Mouse (Mus musculus) ES-CJ7 (cell line): ENCODE results near the gene Ntng1.

Experiments
- DNase-seq: peaks from one replicate; pipeline ENCODE4 v3.0.0; 2011; ENCODE audit warnings: low read depth, low spot score

Ntng1 gene

DNA sequence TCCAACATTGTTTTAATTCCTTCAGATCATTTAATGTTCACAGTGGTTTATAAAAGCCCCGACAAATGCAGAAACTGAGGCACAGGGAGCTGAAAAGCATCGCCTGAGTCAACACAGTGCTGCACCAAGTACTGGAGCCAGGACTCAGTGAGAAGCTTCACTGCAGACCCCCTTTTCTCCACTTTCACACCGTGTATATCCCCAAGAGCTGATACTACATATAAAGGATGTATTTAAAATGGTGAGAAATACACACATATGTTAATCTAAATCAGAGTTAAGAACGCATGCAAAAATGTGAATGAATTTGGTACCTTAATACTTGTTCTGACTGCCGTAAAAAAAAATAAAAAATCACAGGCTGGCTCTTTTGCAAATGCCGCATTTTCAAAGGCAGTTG lies 88.4 kb downstream of the Ntng1 start:
- DNase-seq, result no peak

DNA sequence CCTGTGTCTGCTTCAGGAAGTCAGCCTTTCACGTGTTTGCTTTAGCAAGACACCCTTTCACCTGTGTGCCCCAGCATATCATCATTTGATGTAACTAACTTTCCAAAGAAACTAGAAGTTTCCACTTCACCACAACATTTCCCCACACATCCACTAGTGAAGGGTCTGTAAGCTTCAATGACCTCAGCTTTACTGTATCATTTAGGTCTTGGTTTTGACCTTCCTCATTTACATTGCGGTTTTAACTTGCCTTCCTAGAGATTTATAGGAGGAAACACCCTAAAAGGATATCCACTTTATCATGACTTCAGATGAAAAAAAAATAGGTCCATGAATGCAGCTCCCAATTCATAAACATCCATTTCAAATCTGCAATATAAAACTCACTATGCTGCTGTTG lies 89.7 kb downstream of the Ntng1 start:
- no peak for DNase-seq

DNA sequence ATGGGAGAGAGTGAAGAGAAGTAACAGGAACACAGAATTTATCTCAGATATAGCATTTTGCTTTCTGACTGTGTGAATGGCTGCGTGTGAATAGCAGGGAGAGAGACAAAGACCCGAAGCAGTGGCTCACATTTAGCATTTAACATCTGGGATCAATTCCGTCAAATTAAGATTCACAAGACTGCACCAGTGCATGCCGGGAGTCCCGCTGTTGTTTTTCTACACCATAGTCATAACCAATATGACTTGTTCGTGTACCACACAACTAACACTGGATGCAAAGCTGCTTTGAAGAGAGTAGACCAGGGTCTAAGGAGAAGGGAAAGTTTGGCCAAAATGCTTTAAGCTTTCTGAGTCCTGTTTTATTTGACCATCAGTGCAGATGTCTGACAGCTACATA lies 95.7 kb downstream of the Ntng1 start:
- DNase-seq, result no peak

DNA sequence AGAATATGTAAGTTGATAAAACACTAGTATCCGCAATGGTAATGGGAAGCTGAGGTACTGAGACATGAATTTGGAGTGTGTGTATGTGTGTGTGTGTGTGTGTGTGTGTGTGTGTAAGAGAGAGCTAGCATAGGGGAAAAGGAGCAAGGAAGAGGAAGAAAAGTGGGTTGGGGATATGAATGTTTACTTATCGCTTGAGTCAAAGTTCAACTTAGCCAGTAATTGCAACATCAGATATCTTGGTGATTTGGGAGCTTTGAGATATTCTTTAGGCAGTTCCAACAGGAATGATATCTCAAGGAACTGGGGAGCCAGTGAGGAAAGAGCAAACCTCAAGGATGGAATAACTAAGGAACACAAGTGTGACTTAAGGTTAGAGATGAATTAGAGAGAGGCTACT lies 97.1 kb downstream of the Ntng1 start:
- no peak for DNase-seq

DNA sequence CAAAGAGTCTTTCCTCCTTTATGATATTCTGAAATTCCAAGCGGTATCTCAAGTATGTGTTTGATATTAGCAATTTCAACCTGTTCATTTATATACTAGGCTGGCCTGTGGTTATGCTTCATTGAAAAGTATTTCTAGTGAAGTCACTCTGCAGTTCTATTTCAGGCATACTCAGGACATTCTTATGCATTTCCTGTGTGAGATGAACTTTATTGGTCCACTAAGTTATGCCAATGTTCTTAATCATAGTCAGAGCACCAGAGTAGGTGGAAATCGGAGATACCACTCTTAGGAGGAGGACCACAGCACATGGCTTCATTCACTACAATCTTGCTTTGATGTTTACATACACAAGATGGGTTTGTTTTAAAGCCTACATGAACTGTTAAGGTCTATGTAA lies 99.6 kb downstream of the Ntng1 start:
- DNase-seq, result no peak

DNA sequence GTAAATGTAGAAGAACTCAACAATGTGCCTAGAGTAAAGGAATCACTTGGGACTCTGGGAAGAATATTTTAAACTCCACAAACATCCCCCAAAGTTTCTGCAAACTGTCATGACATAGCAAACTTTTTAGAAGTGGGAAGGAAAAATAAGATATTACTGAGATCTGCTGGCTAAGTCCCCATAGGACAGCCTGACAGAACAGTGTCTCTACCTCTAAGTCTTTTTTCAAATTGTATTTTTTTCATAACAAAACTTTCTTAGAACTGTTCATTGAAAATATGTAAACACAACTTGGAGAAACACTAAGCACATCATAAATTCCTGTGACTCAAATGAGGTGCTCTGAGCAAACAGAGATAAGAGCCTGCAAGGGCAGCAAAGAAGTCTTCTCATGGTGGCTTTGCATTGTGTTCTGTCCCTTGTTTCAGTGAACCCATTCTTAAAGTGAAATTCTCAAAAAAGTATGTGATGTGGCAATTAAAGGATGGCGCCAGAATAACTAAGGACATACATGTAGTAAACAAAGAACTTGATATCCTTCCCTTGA lies 100.1 kb downstream of the Ntng1 start:
- no peak for DNase-seq

DNA sequence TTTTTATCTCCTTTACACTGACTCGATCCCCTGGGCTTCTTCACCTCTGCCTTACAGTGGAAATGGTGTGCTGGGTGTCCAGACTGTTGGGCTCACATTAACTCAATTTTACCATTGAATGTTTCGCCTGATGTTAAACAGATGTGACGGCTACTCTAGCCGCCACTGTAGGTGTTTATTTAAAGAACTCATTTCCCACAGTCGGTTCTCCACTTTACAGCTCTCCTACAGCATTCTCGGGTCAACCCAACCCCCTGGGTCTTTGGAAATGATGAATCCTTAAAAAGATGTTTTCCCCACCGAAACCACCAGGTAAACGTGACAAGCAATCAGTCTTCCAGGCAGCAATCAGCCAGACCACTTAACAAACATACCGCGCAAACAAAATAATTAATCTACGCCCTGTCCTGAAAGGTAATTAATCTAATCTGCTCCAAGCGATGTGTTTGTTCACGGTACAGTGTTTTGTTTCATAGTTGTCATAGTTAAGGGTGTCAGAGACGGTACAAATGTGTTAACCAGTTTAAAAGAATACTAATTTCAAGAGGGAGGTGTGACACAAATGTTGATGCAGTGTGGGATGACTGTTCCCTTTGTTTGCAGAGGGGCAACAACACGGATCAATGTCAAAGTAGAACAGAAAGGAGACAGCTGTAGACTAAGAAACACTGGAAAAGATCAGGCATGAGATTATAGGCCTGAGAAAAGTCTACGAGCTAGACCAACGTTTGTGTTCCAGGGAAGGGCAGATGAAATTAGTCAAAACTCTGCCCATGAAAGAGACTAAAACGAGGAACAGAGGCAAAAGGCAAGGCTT lies 120.8 kb downstream of the Ntng1 start:
- DNase-seq, result no peak

DNA sequence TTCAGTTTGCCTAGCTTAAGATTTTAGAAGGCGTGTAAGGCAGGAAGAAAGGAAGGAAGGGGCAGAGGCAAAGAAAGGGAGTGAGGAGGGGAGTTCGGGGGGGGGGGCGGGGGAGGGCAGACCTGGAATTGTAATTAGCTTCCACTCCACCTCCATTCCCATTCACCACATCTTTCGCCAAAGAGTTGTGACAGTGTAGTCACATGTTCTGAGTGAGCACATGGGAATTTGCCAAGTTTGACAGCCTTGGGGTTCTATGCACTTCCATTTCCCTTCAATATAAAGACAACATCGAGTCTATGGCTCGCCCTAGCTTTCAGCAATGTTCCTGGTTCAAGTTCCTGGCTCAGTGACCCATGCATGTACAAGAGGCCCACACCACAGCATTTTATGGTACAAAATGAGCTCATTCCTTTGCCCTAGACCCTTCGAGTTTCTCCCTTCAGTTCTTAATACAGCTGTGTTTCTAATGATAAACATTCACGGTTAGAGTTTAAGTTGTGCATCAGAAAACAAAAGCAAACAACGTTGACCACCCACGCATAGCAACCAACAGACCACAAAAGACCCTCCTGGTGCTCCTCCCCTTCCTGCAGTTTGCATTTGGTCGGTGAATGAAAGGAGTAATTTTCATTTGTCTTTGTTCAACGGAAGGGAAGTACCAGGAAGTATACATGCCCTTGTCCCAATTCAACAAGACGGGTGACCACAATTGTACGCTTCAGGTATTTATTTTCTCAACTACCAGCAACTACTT lies 132.8 kb downstream of the Ntng1 start:
- no peak for DNase-seq

DNA sequence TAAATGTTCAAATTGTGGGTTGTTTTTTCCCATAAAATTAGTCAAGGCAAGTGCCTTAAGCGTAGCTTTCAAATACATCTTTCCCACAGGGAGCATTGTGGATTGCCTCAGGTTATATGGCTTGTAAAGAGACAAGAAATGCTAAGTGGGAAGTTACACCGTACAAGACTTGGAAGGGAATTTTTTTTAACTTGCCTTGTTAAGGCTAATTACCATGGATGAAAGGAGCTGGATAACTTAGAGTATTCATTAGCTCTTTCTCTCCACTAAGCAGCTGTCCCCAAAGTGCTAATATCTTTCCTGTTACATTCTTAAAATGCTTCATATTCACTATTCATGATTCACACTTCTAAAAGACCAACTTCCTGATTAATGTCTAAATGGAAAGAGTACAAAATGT lies 133.4 kb downstream of the Ntng1 start:
- no peak for DNase-seq

DNA sequence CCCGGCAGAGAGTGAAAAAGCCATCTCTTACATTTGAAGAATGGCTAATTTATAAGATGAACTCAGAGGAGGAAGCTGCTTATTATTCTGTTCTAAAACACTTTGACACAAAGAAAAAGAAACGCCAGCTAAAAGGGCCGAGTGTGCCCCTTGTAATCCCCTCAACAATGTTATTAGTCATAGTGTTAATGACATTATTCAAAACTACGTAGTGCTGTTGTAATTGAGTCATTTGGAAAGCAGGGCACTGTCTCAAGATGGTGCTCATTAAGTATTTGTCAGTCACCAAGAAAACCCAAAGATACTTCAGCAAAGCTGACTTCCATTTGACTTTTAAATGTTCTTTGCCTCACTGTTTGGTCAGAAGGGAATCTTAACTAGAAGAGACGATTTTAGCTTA lies 143.5 kb downstream of the Ntng1 start:
- no peak for DNase-seq

DNA sequence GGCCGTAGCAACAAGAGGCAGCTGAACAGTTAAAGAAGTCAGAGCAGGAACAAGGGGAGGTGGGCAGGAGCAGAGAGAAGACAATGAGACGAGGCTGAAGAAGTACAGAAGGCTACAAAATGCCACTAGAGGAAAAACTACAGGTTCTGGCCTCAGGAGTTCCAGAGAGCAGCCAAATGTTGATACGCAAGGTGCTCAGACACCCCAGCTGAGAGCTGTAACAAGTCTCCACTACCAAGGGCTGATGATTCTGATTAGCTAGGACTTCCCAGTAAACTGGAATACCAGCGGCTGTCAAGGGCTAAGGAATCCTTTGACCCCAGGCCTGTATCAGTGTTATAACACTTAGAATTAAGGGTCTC lies 148.2 kb downstream of the Ntng1 start:
- DNase-seq, result no peak

DNA sequence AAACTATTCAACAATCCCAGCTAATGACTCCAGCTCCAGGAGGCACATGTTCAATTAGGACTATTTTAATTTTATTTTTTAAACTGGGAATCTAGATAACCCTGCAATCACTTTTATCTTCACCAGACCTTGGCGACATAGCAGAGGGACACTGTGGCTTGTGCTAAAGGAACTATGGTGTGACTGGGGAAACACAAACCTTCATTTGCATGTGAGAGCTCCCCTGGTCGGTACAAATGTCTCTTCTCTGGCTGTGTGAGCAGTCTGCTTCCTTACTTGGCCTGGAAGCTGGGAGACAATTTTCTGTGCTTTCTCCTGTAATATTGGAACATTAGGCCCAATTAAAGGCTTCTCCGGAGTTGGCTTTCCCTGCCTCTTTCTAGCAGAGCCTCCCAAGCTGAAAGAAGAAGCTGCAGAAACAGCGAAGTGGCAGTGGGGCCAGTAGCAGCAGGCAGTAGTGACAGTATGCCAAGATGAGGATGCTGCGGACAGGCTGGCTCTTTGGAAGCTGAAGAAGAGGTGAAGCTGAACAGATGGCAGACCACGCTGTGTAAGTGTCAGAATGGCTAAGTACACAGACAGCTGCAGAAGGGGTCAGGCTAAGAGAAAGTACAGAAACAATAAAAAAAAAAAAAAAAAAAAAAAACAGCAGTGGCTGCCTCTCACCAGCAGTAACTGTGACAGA lies 148.7 kb downstream of the Ntng1 start:
- no peak for DNase-seq

DNA sequence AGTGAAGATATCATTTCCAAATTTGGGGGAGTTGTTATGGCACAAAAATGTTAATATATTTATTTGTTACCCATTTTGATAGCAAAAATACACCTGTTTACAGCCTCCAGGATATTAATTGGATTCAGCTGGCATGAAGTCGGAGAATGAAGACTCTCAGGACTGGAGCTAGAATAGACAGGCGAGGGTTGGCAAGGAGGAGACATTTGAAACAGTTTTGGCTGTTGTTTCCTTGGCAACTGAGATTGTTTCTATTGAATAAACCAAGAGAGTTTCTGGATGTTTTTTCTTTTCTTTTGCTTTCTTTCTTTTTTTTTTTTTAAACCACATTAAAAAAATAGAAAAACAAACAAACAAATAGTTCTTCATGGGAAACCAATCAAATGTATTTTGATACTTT lies 159.7 kb downstream of the Ntng1 start:
- DNase-seq, result no peak

DNA sequence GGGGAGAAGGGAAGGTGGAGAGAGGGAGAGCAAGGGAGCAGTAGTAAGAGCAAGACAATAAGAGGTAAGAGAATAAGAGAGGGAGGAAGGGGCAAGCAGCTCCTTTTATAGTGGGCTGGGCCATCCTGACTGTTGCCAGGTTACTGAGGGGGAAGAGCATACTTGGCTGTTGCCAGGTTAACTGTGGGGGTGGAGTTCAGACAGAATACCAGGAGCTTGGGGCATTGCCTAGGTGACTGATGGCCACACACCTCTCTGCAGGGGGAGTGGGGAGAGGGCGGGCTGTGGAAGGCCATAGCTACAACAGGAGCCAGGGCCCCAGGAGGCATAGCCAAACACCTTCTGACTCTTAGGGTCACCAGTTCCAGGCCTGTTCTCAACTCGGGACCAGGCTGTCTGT lies 166.2 kb downstream of the Ntng1 start:
- peak; percentile 4 for DNase-seq

DNA sequence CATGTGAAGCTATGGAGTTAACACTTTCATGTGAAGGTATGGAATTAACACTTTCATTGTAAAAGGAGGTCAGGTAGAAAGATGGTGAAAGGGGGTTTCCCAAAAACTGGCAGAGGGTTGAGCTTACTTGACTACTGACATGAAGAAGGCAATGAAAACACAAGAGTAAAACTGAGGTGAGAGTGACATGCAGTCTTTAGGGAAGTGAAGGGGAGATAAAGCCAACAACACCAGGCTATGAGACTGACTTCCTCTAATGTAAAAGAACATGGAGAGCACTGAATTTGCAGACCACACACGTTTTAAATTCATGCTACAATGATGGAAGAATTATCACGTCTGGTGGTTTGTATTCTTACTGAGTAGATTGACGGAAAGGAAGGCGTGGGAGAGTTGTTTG lies 168.7 kb downstream of the Ntng1 start:
- no peak for DNase-seq

DNA sequence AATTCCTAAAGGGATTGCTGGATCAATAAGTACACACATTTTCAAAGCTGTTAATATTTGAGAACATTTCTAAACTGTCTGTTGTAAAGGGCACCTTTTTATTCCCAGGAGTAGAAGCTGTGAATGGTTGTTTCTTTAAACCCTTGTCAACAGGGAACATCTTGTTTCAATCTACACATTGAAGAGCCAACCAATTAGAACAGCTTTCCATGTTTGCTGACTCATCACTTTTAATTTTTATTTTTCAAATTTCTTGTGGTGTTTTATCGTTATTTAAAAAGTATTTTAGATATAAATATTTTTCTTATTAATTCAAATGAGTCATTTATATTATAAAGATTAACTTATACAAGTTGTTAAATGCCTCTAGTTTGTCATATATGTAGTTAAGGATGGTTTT lies 172.3 kb downstream of the Ntng1 start:
- DNase-seq, result no peak

DNA sequence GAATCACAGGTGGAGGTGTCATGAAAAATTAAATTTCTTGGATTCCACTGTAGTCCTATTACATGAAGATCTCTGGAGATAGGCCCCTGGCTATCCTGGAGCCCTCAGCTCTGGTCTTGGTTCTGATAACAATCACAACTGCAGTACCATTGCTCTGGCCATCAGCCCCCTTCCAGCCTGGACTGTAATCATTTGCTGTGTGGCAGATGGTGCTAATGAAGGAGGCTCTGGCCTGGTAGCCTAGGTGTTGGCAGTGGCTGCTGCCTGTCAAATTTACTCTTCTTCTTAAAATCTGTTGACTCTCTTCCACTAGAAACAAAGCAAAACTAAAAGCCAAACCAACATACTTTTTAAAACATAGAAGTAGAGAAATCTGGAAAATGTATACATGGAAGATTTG lies 173.6 kb downstream of the Ntng1 start:
- DNase-seq, result no peak

DNA sequence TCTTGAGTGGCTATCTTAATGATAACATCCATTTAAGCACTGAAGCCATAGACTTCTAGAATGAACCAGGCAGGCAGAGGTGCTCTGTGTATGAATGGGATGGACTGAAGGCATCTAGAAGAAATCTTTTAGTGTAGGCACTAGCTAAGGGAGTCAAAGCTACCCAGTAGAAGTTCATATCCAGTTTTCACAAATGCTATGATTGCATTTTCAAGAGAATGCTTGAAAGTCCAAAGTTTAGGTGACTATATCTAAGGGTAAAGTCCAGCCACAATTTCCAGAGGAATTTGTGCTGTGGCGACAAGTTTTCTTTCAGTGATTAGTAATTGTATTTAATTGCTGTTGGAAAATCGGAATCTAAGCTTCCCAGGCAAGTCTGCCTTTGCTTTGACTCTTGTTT lies 181.2 kb downstream of the Ntng1 start:
- DNase-seq, result no peak

DNA sequence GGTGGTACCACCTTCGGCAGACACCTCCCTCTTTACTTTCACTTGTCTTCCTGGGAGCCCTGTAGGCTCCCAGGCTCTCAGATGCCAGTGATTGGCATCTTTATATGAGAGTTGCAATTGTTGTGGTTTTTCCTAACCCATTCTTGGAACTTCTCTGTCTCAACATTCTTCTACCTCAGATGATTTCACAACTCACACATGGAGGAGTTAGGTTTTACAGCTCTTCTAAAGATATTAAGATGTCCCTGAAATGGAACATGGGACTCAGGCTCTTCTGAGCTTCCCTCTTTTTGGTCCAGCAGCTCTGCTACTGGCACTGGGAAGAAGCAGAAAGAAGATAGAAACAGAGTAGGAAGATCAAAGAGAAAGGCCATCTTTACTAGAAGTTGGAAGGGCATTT lies 200.9 kb downstream of the Ntng1 start:
- DNase-seq, result no peak

DNA sequence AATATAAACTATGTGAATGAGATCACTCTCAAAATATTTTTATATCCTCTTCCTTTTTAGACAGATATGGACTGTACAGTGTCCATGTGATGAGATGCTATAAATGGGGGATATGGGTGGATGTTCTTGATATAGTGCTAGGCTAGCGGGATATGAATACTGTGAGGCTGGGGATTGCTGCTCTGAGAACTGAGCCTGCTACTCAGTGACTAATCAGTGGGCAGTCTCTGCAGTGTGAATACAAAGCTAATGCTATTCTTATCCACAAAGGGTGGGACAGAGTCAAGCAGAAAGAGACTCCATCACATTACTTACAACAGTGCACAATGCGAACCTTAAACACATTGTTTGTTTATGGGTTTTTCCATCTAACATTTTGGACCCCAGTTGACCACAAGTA lies 206.2 kb downstream of the Ntng1 start:
- DNase-seq, result no peak

DNA sequence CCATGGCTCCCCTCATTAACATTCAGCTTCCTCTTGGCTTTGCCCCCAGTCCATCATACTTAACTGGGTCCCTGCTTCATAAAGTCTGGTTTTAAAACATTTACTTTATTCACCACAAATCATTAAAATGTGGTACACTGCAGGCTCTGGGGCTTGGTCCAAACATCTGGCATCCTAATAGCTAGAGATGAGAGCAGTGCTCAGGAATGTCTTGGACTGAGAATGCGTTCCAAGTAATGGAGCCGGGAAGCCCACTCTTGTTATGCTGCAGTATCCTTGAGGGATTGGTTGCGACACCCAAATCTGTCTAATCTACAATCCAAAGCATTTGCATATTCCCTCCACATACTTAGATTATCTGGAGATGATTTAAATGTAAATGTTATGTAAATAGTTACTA lies 207.5 kb downstream of the Ntng1 start:
- no peak for DNase-seq

DNA sequence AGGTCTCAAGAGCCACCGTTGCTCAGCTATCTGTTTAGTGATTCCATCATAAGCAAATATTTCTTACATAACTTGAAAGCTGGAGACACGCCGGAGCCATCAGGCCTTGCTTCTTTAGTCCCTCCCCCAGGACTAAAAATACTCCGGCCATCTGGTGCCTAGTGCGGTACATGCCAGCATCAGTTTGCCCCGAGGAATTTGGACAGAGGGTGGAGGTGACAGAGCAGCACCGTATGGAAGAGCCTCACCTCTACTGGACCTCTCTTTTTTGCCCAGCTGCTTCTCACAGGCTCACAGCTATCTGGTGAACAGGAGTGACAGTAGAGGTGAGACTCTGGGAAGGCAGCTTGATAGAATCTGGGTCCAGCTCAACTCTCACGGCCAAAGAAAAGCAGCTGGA lies 211.6 kb downstream of the Ntng1 start:
- DNase-seq, result no peak

DNA sequence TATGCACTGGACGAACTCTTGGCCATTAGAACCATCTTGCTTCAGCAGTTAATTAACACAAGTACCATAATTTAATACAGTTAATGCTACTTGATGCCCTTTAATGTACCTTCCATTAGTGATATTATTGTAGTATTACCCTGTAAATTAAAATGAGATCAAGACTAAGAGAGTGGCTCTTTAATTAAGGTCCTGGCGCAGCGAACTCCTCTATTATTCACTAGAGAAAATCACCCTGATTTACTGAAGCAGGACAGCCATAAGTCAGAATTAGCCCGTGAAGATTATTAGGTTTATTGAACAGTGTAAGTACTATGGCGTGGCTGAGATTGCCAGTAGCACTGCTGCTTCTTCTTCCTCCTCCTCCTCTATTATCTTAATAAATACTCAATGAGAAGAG lies 212.8 kb downstream of the Ntng1 start:
- DNase-seq, result no peak
